Mouse (Mus musculus) intestine, postnatal 0 days (tissue): ENCODE measurements around the gene Ap2s1. TPM values are rescaled to one million over a fixed set of nuclear protein-coding genes. Genes with fewer than 3 reads are reported as not detected.

Experiments used
- ATAC-seq: fragments of 200-750 bp; cut with Nextera tagmentation; 2 replicates; pipeline ENCODE4 v1.8.0; 2017; ENCODE audit warnings: mild to moderate bottlenecking, moderate TSS enrichment, moderate library complexity
- H3K27ac ChIP-seq: fragments of 300-500 bp; sonication (generic); 2 replicates; pipeline ENCODE4 v1.5.1; 2014; ENCODE audit warnings: mild to moderate bottlenecking, low read depth, low read length, moderate library complexity
- H3K27me3 ChIP-seq: fragments of 300-500 bp; sonication (generic); replicated peaks from 2 replicates; pipeline ENCODE4 v1.6.1; 2014; ENCODE audit warnings: low read length, mixed read lengths; ENCODE audit not compliant: control insufficient read depth, insufficient read depth
- H3K36me3 ChIP-seq: fragments of 300-500 bp; sonication (generic); 2 replicates; pipeline ENCODE4 v1.6.1; 2014; ENCODE audit warnings: mild to moderate bottlenecking, moderate library complexity; ENCODE audit not compliant: control insufficient read depth, insufficient read depth
- H3K4me1 ChIP-seq: fragments of 300-500 bp; sonication (generic); replicated peaks from 2 replicates; pipeline ENCODE4 v1.6.1; 2014; ENCODE audit warnings: antibody characterized with exemption, low read length, mixed read lengths; ENCODE audit not compliant: control insufficient read depth, insufficient read depth
- H3K4me2 ChIP-seq: fragments of 300-500 bp; sonication (generic); replicated peaks from 2 replicates; pipeline ENCODE4 v1.6.1; 2014; ENCODE audit warnings: low read depth, mild to moderate bottlenecking, moderate library complexity
- H3K4me3 ChIP-seq: fragments of 300-500 bp; sonication (generic); 2 replicates; pipeline ENCODE4 v1.5.1; 2014; ENCODE audit warnings: low read depth, low read length
- H3K9ac ChIP-seq: fragments of 300-500 bp; sonication (generic); 2 replicates; pipeline ENCODE4 v1.6.1; 2014; ENCODE audit warnings: mild to moderate bottlenecking, low read depth, low read length
- H3K9me3 ChIP-seq: fragments of 300-500 bp; sonication (generic); 2 replicates; pipeline ENCODE4 v1.6.1; 2016; ENCODE audit warnings: mixed run types; ENCODE audit not compliant: control insufficient read depth
- CTCF ChIP-seq: sonication (generic); IDR thresholded peaks from 2 replicates; pipeline ENCODE4 v1.5.1; 2016; ENCODE audit warnings: low read depth, mild to moderate bottlenecking, control low read depth, antibody characterized with exemption, moderate library complexity
- WGBS: fragments of 180-500 bp; shearing (Covaris S2); extraction: QIAGEN DNeasy Blood & Tissue Kit; methylation state at CpG from one replicate; pipeline ENCODE4 v1.1.7; 2014; 5-methylcytosine and 5-hydroxymethylcytosine counted together
- polyA plus RNA-seq: library from polyadenylated mRNA; unstranded; fragments of >200 nt; fragmentation: Nextera tagmentation; extraction: Ambion mirVana; gene quantifications from 2 replicates; pipeline ENCODE4 v1.2.1, GENCODE M21; 2015

The Ap2s1 gene
- 316 and 329 TPM in 2 replicates for polyA plus RNA-seq

- peak within 1 kb of the TSS; percentile 71 for H3K4me3 ChIP-seq
- no peak for TF ChIP-seq CTCF
- peak within 1 kb of the TSS; percentile 50; the same call in 1 of the 2 replicates for H3K27ac ChIP-seq
- WGBS, result under 1% methylated on average over 34 of the region's 34 CpGs
- H3K4me1 ChIP-seq, result no peaks in the 10 kb centered on the region
- H3K9ac ChIP-seq, result peak within 1 kb of the TSS; percentile 68
- no peaks in the 10 kb centered on the region for H3K27me3 ChIP-seq
- H3K4me2 ChIP-seq, result peak within 1 kb of the TSS; percentile 85
- H3K9me3 ChIP-seq, result no peaks in the 10 kb centered on the region
- peaks cover 10% of the 10 kb centered on the region for H3K36me3 ChIP-seq
- ATAC-seq, result peak; percentile 98
Observed at GRCm38 (mm10) chr7:16738073-16738696, at the start of gene Ap2s1. Gene Ap2s1, plus strand, starts transcription at chr7:16738410.

DNA sequence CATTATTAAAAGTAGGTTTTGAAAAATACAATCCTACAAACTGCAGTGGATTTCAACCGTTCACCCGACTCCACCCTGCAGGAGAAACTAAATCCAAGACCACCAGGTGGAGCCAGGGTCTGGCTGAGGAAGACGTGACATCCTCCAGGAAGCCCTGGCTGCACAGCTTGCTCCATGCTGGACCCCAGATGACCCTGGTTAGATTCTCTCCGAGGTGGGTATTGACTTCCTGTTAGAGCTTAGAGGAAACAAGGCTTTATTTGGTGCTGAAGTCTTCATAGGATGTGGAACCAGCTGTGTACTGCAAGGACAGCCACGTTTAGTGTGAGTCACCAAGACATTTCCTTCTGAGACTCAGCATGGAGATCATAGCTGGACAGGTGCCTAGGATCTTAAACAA, 49.0 kb upstream of the Ap2s1 start:
- no peak for ATAC-seq
- peak; percentile 31; the same call in 1 of the 2 replicates for TF ChIP-seq CTCF
- H3K9ac ChIP-seq, result no peak overlapping the region

DNA sequence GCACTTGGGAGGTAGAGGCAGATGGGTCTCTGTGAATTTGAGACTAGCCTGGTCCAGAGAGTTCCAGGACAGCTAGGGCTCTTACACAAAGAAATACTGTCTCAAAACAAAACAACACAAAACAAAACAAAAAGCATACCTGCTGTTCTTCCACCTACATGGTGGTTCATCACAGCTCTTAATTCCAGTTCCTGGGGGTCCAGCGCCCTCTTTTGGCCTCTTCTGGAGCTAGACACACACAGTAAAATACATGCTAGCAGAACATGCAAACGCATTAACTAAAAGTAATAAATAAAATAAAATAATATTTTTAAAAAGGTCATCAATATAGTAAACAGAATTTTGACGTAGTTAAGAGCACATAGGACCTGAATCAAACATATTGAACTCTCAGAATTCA, 43.2 kb upstream of the Ap2s1 start:
- Histone ChIP-seq H3K27ac (no peak overlapping the region), H3K27me3 (no peaks in the 10 kb centered on the region), H3K4me2 (no peak overlapping the region), H3K36me3 (no peaks in the 10 kb centered on the region), H3K4me3 (no peak overlapping the region), H3K9me3 (no peaks in the 10 kb centered on the region), H3K9ac (no peak overlapping the region), H3K4me1 (no peaks in the 10 kb centered on the region)
- ATAC-seq, result no peak
- WGBS, result 37% methylated on average over 3 of the region's 3 CpGs
- peak; percentile 52 for TF ChIP-seq CTCF

More for the DNA sequence above, 49.0 kb upstream of the Ap2s1 start:
- no peaks in the 10 kb centered on the region for H3K27me3 ChIP-seq
- 63% methylated on average over 5 of the region's 5 CpGs for WGBS
- no peak overlapping the region for H3K4me3 ChIP-seq
- no peak overlapping the region for H3K27ac ChIP-seq
- H3K4me2 ChIP-seq, result no peak overlapping the region
- H3K9me3 ChIP-seq, result 0 out of 2 replicates have a peak, but pooled peaks cover 7% of the 10 kb centered on the region
- H3K4me1 ChIP-seq, result no peaks in the 10 kb centered on the region
- no peaks in the 10 kb centered on the region for H3K36me3 ChIP-seq

DNA sequence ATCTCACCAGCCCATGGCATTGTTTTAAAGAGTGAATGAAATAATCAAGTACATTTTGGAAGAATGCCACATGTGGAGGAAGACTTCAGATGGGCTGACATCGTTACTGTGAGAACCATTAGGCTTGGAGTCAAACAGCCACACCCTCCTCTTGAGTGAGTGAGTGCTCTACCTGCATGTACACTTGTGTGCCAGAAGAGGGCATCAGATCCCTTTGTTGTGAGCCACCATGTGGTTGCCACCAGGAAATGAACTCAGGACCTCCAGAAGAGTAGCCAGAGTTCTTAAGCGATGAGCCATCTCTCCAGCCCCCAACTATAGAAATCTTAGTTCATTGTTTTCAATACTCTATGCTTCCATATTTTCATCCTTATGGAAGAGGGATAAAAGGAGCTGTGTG, 39.2 kb upstream of the Ap2s1 start:
- 47% methylated on average over 2 of the region's 2 CpGs for WGBS
- Histone ChIP-seq H3K4me2 (no peak overlapping the region), H3K27ac (no peak overlapping the region), H3K9ac (no peak overlapping the region), H3K4me3 (no peak overlapping the region), H3K4me1 (no peaks in the 10 kb centered on the region), H3K9me3 (no peaks in the 10 kb centered on the region), H3K36me3 (no peaks in the 10 kb centered on the region), H3K27me3 (no peaks in the 10 kb centered on the region)
- ATAC-seq, result no peak
- TF ChIP-seq CTCF, result peak; percentile 72

DNA sequence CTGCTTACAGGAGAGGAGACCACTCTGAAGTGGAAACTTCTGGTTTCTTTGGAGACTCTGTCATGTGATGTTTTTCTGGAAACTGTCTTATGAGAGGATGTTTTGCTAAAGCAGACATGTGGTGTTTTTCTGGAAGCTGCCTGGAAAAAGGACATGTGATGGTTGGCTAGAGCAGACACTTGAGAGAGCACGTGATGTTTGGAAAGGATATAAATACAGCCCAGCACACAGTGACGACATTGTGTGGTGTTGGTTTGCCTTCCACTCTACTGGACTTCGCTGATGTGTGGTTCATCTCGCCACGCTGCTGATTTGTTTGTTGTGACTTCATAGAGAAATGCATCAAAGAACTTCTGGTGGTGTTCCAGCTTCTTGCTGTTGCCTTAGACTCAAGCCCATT, 37.6 kb upstream of the Ap2s1 start:
- 53% methylated on average over 5 of the region's 5 CpGs for WGBS

GRCm38 (mm10) chr7:16706385-16706784, 31.8 kb upstream of the Ap2s1 start:
- ATAC-seq, result no peak
- no peaks in the 10 kb centered on the region for H3K9me3 ChIP-seq

More for the DNA sequence above, 37.6 kb upstream of the Ap2s1 start:
- Histone ChIP-seq H3K9me3 (no peaks in the 10 kb centered on the region), H3K27ac (no peak overlapping the region), H3K36me3 (no peaks in the 10 kb centered on the region), H3K4me3 (no peak overlapping the region), H3K9ac (no peak overlapping the region), H3K4me2 (no peak overlapping the region), H3K4me1 (no peaks in the 10 kb centered on the region), H3K27me3 (no peaks in the 10 kb centered on the region)
- no peak for ATAC-seq
- no peak for TF ChIP-seq CTCF

More at GRCm38 (mm10) chr7:16706385-16706784, 31.8 kb upstream of the Ap2s1 start:
- Histone ChIP-seq H3K27ac (no peak overlapping the region), H3K9ac (no peak overlapping the region), H3K4me3 (no peak overlapping the region), H3K27me3 (0 out of 2 replicates have a peak, but pooled peaks cover 3% of the 10 kb centered on the region), H3K4me1 (no peaks in the 10 kb centered on the region), H3K4me2 (no peak overlapping the region), H3K36me3 (no peaks in the 10 kb centered on the region)
- TF ChIP-seq CTCF, result no peak
- WGBS, result 27% methylated on average over 9 of the region's 9 CpGs
